Mouse (Mus musculus) c-Kit-negative CD71-positive TER-119-positive erythroid progenitor cells, embryonic 14.5 days (primary cell): ENCODE measurements around the gene Trmt61a.
"Not testable (repeated sequence)": the region's sequence is repeated elsewhere in the genome, so short reads cannot be mapped to it uniquely, and the experiment has no call there.

ENCODE experiments used
- DNase-seq: peaks from one replicate; pipeline ENCODE4 v3.0.0-alpha.2; 2013; ENCODE audit warnings: low read depth, low spot score

The Trmt61a gene

DNA sequence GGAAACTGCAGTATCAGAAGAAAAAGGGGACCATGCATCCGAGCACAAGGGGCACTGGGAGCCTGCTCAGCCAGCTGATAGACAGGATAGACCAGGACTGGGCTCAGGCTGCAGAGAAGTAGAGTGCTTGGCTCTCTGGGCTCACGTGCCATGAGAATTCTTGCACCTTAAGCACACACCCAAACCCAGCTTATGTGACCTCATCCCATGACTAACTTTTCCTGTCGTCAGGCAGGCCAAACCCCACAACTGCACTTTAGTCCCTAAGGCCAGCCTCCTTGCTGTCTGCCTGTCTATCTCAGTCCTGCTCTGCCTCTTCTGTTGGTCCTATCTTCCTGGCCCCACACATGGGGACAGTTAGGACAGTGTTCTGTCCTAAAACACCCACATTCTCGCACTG is 19.8 kb downstream of the Trmt61a start:
- DNase-seq, result no peak

DNA sequence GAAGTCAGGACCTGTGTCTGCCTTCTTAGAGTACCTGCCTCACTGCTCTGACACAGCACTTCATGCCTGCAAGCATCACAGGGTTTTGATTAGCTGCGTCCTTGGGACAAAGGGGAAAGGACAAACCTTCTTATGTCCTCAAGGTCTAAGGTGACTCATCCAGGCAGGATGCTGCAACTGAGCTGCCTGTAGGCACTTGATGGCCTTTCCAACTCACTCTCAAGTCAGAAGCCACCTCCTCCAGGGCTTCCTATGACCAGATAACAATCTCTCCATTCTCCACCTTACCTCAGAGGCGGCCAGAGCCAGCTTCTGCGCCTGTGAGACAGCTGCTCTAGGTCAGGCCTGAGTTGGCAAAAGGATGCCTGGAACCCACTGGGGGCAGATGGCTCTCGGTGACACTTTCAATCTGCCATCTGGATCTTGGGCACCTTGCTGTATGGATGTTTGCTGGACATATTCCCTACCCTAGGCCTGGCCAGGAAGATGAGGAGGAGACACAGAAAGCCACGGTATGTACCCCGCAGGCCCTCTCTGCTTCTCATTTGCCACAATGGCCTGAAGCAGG is 20.5 kb downstream of the Trmt61a start:
- no peak for DNase-seq

DNA sequence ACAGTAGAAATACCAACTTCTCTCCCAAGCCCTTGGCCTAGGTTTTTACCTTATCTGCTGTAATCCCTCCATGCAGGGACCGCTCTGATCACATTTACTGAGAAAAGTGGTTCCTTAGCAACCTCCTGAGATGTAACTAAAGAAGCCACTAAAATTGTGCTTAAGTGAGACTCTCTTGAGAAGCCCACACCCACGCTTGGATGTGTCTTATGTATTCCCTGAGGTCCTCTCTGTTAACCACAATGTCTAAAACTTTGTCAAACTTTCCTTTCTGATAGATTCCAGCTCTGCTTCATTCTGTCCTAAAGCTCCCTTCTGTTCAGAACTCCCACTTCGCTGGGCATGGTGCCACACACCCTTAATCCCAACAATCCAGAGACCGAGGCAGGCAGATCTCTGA is 21.6 kb downstream of the Trmt61a start:
- no peak for DNase-seq

DNA sequence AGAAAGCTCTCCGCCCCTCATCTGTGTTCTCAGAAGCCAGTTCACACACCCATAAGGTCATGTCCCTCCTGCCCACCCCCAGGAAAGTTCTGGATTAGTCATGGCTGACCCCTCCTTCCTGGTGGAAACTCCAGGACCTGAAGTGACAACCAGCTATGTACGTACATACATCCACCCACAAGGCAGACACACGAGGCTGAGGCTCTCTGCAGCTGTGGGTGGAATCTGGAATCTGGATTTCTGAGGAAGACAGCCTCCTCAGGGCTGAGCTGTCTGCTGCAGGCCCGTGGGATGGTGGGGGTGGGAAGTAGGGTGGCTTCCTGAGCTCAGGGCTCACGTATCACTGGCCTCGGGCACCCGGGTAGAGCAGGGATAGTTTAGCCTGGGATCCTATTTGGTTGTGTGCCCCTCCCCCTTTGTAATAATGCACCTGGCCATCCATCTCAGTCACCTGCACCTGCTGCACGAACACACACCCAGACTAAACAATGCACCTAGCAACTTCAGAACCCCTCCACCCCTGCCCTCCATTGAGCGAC is 23.1 kb downstream of the Trmt61a start:
- no peak for DNase-seq

DNA sequence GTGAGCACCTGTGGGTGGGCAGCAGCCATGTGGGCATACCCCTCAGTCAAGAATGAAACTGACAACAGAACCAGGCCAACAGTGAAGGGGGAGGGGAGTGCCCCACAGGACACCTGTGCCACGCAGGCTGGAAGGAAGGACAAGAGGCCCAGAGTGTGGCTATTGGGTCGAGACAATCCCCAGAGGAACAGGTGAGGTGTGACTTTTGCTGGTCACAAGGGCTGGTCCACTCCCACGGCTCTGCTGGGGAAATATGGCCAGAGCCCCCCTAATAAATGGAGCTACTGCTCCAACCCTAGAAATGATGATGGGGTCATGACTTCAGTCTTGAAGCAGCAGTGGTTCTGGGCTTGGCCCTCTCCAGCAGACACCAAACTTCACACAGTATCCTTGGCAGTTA is 25.4 kb downstream of the Trmt61a start:
- no peak for DNase-seq

DNA sequence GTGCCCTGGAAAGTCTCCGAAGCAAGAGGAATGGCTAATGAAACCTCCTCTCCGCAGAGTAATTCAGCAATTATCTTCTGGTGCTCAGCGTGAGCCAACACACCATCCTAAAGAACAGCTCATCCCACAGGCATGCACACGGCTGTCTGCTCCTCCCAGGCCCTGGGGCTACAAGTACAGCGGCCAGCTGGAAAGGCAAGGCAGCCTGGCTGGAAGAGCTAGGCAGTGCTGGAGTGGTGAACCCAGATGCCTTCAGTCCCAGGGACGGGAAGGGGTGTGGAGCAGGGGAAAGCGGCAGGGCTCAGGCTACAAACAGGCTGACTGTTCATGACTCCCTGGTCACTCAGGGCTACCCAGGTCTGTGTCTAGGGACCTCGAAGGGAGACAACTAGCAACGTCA is 26.7 kb downstream of the Trmt61a start:
- DNase-seq, result no peak

DNA sequence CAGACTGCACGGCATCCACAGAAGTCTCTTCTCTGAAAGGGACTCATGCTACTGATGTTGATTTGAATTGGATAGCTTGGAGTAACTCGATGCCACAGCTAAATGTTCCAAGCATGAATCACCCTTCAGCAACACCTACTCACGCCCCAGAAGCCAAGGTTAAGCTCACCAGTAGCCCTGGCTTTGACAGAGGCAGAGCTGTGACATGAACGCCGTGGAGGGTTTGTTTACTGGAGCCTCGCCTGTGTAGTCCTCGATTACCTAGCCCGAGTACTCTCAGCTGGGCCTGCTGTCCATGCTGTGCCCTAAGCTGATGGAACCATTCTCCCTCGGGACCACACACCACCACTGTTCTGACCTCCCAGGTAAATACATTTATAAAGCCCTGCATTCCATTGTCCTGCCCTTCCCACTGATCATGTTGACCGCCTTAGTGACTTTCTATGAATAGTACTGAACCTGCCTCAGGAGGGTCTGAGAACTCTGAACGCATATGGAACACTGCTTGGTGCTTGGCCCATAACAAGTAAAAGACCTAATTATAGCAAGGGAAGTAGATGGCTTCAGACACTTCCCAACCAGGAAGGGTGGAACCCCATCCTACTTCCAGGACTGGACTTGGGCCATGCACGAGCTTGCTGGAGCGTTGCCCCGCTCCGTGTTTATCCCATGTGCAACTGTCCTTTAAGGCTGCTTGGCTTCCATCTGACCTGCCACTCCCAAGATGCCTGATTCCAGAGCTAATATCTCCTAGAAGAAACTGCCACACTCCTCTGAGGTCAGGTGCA is 27.5 kb downstream of the Trmt61a start:
- DNase-seq, result no peak

DNA sequence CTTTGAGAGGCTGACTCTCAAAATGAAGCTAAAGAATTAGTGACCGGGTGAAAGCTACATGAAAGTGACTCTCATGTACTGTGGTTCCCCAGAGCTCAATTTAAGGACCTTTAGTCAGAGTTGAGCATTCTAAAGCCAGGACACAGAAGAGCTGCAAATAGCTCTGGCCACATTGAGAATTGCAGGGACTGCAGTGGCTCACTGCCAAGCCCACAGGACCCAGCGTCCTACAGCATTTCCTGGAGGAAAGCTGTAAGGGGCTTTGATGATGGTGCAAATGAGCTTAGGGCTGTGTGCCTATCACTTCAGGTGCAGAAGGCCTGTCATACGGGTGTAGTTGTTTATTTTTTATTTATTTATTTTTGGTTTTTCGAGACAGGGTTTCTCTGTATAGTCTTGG is 30.3 kb downstream of the Trmt61a start:
- no peak for DNase-seq

DNA sequence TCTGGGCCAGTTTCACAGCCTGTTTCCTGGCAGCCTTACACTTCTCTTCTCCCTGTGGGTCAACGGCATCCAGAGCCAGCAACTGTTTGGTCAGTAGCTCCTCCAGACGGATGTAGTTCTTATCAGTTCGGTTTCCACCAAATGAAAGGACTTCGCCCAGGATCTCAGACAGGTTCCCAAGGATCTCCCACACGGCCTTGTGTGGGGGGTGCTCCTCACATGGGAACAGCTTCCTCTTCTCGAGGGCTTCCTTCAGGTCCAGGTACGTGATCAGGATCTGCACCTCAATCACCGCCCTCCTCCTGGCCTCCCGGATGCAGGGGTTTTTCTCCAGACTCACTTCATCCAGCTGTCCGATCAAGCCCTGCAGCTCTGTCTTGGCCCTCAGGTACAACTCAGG is 32.2 kb downstream of the Trmt61a start:
- no peak for DNase-seq

DNA sequence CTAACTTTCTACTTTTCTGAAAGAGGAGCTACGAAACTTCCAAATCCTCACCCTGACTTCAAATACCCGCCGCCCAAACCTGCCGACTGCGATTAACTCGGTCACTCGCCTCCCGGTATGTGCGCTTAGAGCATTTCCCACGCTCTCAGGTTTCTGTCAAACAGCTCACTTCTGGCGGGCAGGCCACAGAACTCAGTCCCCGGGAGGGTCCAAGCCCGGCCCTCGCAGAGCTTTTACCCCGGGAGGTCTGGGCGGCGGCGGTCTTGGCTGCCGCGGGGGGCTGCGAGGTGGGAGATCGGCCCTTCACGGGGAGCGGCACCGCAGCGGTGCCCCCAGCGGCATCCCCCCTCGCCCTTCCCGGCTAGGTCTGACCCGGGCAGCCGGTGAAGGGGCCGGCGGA is 34.6 kb downstream of the Trmt61a start:
- DNase-seq, result peak; percentile 8

DNA sequence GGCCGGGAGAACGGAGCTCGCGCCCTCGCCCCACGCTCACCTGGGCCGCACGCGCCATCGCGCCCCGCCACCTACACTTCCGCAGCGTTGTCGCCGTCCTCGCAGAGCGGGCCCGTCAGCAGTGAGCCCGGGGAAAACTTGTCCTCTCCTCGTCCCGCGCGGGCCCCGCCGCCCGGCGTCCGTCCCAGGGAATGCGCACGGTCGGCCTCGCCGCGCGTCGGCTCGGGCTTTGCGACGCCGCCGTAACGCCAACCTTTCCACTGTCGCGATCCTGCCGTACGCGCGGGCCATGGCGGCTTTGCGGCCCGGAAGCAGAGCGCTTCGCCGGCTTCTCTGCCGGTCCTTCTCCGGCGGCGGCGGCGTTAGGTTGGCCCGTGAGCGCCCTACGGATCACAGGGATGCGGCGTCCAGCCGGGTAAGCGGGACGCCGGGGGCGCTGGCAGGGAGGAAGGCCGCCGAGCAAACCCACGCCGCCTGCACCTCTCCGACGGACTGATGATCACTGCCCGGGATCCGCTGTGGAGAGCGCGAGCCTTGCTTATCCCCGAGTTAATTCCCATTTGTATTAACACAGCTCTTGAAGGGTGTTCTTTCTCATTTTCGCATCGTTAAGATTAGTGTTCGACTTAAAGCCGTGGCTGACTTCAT is 35.2 kb downstream of the Trmt61a start, which contains the start of the genes Bag5 and Apopt1:
Bag5 (minus strand) TSS at position 254 of the 648 bp plus-strand sequence.
Apopt1 (plus strand) TSS at position 258 of the 648 bp plus-strand sequence.
- DNase-seq, result peak; percentile 76

DNA sequence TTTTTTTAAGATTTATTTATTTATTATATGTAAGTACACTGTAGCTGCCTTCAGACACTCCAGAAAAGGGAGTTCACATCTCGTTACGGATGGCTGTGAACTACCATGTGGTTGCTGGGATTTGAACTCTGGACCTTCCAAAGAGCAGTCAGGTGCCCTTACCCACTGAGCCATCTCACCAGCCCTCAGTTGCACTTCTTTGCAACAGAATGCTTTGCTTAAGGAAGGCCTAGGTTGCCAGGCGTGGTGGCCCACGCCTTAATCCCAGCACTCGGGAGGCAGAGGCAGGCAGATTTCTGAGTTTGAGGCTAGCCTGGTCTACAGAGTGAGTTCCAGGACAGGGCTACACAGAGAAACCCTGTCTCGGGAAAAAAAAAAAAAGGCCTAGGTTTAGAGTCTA is 36.0 kb downstream of the Trmt61a start:
- not testable (repeated sequence) for DNase-seq

DNA sequence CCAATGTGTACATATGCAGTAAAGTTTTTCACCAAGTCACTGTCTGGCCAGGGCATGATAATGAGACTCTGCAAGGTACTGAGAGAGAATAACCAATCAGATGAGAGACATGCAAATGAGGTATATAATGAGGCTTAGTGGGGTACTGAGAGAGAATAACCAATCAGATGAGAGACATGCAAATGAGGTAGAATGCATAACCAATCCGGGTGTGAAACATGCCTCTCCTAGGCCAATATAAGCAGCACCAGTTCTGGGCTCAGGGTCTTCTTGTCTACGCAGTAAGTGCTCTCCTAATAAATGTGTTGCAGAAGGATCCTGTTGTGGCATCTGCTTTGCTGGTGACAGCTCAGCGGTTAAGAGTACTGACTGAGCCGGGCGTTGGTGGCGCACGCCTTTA is 38.6 kb downstream of the Trmt61a start:
- no peak for DNase-seq

DNA sequence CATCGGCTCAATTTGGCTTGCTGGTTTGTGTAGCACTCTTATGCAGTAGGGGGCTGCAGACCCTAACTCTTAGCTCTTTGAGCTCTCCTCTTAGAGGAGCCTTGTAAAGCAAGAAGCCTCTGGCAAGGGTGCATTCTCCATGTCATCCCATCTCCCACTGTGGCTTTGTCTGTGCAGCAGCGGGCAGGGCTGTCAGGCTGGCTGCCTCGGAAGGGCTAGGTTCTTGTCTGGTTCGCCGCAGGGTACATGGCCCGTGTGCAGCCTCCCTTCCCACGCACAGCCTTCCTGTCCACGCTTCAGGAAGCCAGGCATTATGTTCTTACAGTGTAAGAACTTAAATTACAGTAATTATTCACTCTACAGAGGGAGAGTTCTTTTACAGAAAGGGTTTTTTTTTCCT is 40.8 kb downstream of the Trmt61a start:
- DNase-seq, result no peak

DNA sequence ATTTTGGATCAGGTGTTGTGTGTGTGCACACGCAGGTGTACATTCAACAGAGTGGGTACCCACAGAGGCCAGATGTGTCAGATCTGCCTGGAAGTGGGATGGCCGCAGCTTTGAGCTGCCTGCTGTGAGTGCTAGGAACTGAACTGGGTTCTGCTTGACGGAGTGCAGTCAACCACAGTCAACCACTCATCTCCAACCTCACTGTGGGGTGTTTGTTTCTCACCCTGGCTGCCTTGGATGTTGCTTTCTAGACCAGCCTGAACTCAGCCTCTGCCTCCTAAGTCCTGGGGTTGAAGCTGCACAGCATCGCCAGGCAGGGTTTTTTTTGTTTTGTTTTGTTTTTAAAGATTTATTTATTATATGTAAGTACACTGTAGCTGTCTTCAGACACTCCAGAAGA is 42.3 kb downstream of the Trmt61a start:
- no peak for DNase-seq

DNA sequence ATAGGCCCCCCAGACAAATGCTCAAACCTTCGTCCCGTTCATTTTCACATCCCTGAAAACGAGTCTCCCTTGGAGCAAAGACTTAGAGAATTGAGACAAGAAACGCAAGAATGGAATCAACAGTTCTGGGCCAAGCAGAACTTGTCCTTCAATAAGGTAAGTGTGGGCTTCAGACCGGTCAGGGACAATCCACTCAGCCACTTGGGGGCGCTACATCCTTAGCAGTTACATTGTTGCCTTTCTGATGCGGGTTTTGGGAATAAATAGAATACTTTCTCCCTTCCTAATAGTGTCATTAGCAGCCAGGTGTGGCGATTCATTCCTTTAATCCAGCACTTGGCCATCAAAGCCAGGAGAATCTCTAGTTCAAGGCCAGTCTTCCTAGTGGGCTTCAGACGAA is 44.7 kb downstream of the Trmt61a start:
- peak; percentile 8 for DNase-seq

DNA sequence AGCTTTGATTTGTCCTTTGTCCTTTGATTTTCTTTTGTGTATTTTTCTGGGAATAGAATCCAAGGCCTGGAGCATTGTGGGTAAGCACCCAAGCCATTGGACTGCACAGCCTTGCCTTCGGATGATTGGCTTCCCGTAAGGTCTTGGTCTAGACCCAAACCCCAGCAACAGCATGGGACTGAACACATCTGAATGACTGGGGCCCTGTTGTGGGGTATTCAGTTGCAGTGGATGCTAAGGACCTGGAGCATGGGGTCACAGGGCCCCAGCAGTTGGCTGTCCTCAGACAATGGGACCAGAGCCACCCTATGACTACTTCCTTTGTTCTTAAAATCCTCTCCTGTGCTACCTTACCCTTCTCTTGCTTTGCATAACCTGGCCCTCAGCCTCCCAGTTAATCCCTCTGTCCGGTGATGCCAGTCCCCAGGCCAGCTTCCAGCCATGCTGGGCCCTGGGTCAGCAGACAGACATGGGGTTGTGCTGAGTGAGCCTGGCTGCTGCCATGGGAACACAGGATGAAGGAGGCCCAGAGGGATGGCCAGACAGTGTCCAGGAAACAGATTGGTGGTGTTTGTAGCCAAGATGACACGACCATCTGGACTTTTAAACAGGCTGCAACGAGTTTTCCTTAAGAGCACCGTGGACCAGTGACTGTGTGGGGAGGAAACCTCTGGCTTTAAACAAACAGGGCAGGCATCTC is 46.9 kb downstream of the Trmt61a start:
- no peak for DNase-seq

DNA sequence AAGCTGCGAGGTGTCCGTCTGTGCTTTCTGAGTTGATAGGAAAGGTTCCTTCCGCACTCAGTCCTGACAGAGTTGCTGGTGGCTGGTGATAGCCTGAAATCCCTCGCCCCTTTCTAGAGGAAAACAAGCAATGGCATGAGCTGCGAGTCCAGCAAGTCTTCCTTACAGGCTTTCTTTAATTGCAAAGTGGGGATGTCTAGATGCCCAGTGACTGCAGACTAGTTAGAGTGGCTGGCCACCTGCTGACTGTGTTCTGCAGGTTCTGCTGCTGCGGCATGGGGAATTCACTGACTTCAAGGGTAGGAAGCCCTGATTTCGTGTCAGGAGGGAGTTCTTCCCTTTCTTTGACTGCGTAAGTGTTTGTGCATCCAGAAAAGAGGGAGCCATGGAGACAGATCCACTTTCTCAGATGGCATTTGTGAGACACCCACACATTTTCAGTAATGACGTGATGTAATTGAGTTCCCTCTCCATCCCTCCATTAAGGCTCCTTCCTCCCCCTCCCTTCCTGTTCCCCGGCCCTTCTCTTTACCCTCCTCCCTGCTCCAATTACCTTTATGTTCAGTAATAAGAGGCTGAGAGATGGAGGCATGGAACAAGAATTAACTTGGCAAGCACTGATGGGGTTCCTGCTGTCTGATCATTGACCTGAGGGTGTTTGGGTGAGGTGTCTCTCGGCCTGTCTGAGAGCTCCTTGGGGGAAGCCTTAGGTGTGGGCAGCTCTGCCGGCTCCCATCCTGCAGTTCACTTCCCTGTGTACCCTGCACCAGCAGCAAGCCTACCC is 47.6 kb downstream of the Trmt61a start:
- no peak for DNase-seq

DNA sequence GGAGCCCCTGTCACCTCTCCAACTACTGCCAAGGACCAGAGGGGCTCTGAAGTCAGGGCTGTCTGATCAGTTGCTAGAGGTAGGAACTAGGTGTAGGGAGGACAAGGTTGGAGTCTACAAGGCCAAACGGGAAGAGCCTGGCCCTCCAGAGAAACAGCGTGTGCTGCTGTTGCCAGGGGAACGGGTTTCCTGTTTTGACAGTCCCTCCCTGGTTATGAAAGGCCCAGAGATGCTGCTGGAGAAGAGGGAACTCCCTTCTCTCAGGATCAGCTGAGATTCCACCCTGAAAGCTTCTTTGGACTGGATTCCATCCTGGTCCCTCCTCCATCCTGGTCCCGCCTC is 48.2 kb downstream of the Trmt61a start:
- DNase-seq, result no peak

DNA sequence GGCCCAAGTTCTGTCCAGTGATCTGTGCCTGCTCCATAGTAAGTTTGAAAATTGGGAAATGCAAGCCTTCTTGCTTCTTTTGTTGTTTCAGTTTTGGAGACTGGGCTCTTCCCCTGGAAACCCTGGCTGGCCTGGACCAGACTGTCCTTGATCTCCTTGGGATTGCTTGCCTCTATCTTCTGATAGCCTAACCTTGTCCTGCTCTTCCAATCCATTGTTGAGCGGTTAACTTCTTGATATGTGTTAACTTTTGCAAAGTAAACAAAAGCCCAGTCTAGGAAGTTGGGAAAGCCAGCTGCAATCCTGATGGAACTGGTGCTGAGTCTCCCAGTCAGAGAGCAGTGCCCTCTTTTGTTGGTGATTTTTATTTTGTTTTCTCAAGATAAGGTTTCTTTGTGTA is 50.1 kb downstream of the Trmt61a start:
- DNase-seq, result no peak
